Comparison of ENCODE assay signal across 17 mouse cellular contexts in the genomic region with DNA sequence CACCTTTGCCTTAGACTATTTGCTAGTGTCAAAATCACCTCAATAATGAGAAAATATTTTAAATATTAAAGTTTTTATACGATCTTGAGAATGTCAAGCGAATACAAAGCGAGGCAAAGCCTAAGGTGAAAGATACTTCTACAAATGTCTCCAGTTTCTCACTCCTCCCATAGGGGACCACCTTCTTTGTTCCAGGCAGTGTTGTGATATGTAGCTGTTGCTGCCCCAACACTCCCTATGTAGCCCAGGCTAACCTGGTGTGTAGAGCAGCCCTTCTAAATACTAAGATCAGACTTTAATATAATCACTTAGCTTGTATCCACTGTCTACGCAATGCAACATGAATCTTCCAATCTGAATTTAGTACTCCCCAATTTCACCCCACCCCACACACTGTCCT.
"Had no signal": no experiment of that assay in that cellular context is flagged by ENCODE, and none has a peak within 500 bp of the region (broad histone marks: within the 10 kb centered on the region; RNA-seq: fewer than 3 reads in every experiment).

No protein-coding gene starts in this region.

- H3K9ac ChIP-seq: liver, embryonic 14.5 days; lung, embryonic 14.5 days; neural tube, embryonic 13.5 days; neural tube, embryonic 15.5 days had no signal

- H3K4me1 ChIP-seq: midbrain, embryonic 10.5 days; neural tube, embryonic 13.5 days; neural tube, embryonic 15.5 days had no signal

- H3K4me2 ChIP-seq: lung, embryonic 14.5 days; neural tube, embryonic 13.5 days; neural tube, embryonic 15.5 days had no signal

- H3K27ac ChIP-seq: liver, embryonic 14.5 days; midbrain, embryonic 10.5 days; neural tube, embryonic 13.5 days; neural tube, embryonic 15.5 days had no signal

- DNase-seq: lung, adult 18-20 months; lung, embryonic 14.5 days; lung, postnatal 10 days; lung, postnatal 4 days; retina, postnatal 1 day; right cerebral cortex, adult 18-20 months; right cerebral cortex, postnatal 25 days; right cerebral cortex, postnatal 4 days; spleen, adult 18-20 months; thymus, adult 18-20 months; thymus, postnatal 14 days; thymus, postnatal 36 days had no signal

- H3K4me3 ChIP-seq: midbrain, embryonic 10.5 days; myocyte; neural tube, embryonic 13.5 days; neural tube, embryonic 15.5 days had no signal

- H3K36me3 ChIP-seq: midbrain, embryonic 10.5 days; neural tube, embryonic 13.5 days; neural tube, embryonic 15.5 days had no signal

- H3K27me3 ChIP-seq: neural tube, embryonic 13.5 days; neural tube, embryonic 15.5 days had no signal

- H3K9me3 ChIP-seq: midbrain, embryonic 10.5 days; neural tube, embryonic 13.5 days; neural tube, embryonic 15.5 days had no signal
